Mouse (Mus musculus) splenic B cell, adult 2 months (primary cell): ENCODE data around the gene Tmem37.
"Not testable (repeated sequence)": the region's sequence is repeated elsewhere in the genome, so short reads cannot be mapped to it uniquely, and the experiment has no call there.

Experiments
- DNase-seq: peaks from one replicate; pipeline ENCODE4 v3.0.0-alpha.2; 2011; ENCODE audit warnings: low read depth, low spot score
- H3K27me3 ChIP-seq: 2 replicates; pipeline ENCODE4 v1.6.1; 2012; ENCODE audit warnings: mild to moderate bottlenecking, low read length, moderate library complexity, mixed read lengths; ENCODE audit not compliant: control insufficient read depth, poor library complexity, insufficient read depth, severe bottlenecking
- H3K36me3 ChIP-seq: 2 replicates; pipeline ENCODE4 v1.6.1; 2012; ENCODE audit warnings: mild to moderate bottlenecking, low read length, moderate library complexity, mixed read lengths; ENCODE audit not compliant: control insufficient read depth, poor library complexity, insufficient read depth, severe bottlenecking

Tmem37 gene

GRCm38 (mm10) chr1:120105556-120105959 lies 31.7 kb upstream of the Tmem37 start:
- no peaks in the 10 kb centered on the region for H3K36me3 ChIP-seq
- peak; percentile 46 for DNase-seq
- no peaks in the 10 kb centered on the region for H3K27me3 ChIP-seq

DNA sequence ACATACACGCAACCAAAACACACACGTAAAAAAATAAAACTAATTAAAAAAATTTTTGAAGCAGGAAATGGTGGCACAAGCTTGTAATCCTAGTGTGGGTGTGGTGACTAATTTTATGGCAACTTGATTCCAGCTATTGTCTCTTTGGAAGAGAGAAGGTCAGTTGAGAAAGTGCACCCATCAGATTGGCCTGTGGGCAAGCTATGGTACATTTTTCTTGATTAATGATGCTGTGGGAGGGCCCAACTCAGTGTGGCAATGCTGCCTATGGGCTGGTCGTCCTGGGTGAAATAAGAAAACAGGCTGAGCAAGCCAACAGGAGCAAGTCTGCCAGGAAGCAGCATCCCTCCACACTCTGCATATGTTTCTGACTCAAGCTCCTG lies 27.3 kb upstream of the Tmem37 start:
- no peaks in the 10 kb centered on the region for H3K36me3 ChIP-seq
- DNase-seq, result no peak
- no peaks in the 10 kb centered on the region for H3K27me3 ChIP-seq

DNA sequence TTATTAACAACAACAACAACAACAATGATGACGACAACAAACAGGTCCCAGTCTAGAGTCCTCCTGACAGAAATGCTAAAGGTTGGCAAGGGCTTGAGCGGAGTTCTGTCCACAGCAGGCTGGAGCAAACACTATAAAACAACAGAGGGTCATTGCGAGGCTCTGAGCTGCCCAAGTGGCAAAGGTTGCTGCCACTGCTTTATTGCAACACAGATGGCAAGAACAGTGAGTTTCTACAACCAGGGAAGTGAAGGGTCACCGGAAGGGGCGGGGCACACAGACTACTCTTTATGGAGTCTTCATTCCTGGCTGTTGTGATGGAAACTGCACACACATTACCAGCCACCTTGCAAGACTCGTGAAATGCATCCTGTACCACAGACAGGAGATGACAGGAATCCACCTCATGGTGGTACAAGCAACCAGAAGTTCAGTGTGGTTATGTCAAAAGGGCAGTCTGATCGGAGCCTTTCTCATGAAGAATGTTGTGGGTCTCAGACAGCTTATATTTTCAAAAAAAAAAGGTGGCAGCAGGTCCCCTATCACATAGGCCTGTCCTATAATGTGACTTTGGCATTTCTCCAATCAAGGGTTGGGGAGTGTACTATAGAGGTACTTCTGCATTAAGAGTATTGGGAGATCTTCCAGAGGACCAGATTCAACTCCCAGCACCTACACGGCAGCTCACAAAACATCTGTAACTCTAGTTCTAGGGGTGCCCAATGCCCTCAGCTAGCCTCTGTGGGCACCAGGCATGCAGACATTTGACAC lies 26.8 kb upstream of the Tmem37 start:
- H3K36me3 ChIP-seq, result no peaks in the 10 kb centered on the region
- no peaks in the 10 kb centered on the region for H3K27me3 ChIP-seq
- no peak for DNase-seq

GRCm38 (mm10) chr1:120099483-120099882 lies 25.6 kb upstream of the Tmem37 start:
- Histone ChIP-seq H3K27me3 (no peaks in the 10 kb centered on the region), H3K36me3 (no peaks in the 10 kb centered on the region)
- peak; percentile 79 for DNase-seq

DNA sequence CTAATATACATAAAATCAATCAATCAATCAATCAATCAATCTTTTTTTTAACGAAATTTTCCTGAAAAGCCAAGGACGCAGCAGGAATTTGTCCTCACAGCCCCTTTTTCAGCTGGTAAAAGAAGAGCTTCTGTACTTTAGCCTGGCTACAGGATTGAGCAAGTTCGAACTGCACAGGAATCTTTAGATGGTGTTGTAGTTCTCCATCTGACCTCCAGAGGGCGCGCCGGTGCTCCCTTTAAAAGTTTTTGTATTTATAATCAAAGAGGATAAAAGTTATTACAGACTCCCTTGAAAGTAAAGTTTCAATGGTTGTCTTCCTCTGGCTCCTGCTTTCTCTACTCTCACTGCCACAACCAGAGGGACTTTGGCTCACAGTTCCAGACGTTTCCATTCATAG lies 24.5 kb upstream of the Tmem37 start:
- H3K27me3 ChIP-seq, result no peaks in the 10 kb centered on the region
- H3K36me3 ChIP-seq, result no peaks in the 10 kb centered on the region
- DNase-seq, result peak; percentile 75

DNA sequence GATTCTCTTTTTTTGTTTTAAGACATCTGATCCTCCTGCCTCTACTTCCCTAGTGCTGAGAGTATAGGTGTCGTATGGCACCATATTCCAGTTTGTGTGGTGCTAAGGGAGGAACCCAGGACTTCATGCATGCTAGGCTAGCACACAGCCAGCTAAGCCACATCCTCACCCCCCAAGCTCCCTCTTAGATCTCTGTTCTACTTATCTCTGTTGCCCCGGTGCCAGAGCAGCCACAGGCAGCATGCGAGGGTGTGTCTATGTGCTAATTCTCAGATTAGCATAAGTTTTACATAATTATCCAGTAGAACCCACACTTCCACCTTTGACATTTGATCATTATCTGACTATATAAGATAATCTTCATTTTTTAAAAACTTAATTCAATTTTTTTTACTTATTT lies 21.0 kb upstream of the Tmem37 start:
- DNase-seq, result no peak
- Histone ChIP-seq H3K36me3 (no peaks in the 10 kb centered on the region), H3K27me3 (no peaks in the 10 kb centered on the region)

- H3K27me3 ChIP-seq, H3K36me3 ChIP-seq: not testable (repeated sequence)
- peak; percentile 86 for DNase-seq
Observed at GRCm38 (mm10) chr1:120093482-120094134, 19.7 kb upstream of the Tmem37 start.

DNA sequence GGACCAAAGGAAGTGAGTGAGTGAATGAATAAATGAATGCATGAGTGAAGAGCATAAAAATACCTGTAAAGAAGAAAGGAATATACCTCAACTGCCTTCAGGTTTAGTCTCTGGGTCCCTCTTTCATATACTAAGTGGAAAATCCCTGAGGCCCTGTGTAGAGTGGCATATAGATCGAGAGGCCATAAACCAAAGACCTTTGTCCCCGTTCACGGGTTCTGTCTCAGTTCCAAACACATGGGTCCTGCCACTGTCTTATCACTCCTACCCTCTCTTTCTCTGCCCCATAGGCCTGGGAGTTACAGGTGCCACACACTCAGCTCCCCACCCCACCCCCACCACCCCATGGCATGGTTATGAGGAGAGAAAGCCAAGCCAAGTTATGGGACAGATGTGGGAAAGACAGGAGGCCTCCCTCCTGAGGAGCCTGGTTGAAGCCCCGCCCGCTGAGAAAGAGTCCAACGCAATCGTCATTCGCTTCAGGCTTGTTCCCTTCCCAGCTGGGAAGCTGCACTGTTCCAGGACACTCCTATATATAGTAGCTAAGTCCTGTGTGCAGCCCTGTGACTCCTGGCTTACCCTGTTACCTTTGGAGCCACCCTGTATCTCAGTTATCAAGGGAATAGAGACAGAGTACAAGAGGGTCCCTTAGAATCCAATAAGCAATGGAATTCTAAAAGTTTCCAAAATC lies 17.2 kb upstream of the Tmem37 start:
- no peak for DNase-seq
- H3K36me3 ChIP-seq, result no peaks in the 10 kb centered on the region
- no peaks in the 10 kb centered on the region for H3K27me3 ChIP-seq

DNA sequence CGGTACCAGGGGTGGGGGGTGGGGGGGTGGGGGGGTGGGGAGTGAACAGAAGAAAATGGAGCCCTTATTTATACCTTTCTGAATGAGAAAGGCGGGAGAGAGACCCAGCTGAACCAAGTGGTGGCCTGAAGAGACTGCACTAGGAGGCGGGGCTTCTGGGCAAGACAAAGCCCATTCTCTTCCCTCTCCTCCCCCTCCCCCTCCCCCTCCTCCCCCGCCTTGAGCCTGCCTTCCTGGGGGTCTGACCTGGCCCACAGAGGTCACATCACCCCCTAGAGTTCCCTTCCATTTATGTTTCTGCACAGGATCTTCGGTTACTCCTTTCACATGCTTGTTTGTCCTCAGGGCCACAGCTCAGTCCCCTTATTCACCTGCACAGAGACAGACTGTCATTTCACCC lies 15.3 kb upstream of the Tmem37 start:
- no peaks in the 10 kb centered on the region for H3K36me3 ChIP-seq

DNA sequence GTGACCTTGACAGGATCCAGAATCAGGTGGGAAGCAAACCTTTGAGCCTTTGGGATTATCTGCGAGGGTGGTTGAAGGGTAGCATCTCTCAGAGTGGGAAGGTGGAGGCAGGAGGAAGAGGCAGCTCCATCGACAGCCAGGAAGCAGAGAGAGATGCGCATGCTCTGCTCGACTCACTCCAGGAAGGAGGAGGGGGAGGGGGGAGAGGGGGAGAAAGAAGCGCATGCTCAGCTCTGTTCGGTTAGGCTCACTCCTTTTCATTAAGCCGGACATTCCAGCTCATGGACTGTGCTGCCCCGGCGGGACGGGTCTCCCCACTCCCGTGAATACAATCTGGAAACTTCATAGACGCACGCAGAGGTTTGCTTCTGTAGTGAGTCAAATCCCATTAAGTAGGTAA lies 12.8 kb upstream of the Tmem37 start:
- Histone ChIP-seq H3K36me3 (no peaks in the 10 kb centered on the region), H3K27me3 (no peaks in the 10 kb centered on the region)
- no peak for DNase-seq

More for the DNA sequence above, 15.3 kb upstream of the Tmem37 start:
- no peak for DNase-seq
- no peaks in the 10 kb centered on the region for H3K27me3 ChIP-seq

- Histone ChIP-seq H3K36me3 (no peaks in the 10 kb centered on the region), H3K27me3 (no peaks in the 10 kb centered on the region)
- no peak for DNase-seq
Observed at GRCm38 (mm10) chr1:120085696-120086095, 11.8 kb upstream of the Tmem37 start.

DNA sequence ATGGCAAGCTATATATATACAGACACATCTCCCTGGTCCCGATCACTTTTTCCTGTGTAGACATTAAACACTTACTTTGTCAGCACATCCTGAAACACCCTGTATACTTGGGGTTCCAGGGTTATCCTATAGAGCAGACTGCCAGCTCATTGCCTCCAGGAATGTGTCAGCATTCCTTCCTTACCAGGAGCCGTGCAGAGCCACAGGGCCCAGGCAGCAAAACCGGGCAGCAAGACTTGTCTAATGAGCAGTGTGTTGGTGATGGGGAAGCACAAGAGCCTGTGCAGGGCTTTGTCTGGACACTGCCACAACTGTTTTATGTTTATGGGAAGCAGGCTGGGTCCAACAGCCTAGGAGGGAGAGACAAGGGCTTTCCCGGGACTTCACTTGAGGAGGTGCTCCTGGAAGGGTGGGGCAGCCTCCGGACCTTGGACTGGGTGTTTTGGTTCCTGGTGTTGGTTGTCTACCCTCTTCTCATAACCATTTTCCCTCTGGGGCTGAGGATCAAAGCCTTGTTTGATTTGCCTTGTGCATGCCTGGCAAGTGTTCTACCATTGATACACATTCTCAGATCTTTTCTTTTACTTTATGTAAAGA lies 10.1 kb upstream of the Tmem37 start:
- DNase-seq, result no peak
- Histone ChIP-seq H3K36me3 (no peaks in the 10 kb centered on the region), H3K27me3 (no peaks in the 10 kb centered on the region)

- H3K36me3 ChIP-seq, result no peaks in the 10 kb centered on the region
- no peaks in the 10 kb centered on the region for H3K27me3 ChIP-seq
- DNase-seq, result no peak
Observed at GRCm38 (mm10) chr1:120082957-120083585, 9.2 kb upstream of the Tmem37 start.

- Histone ChIP-seq H3K27me3 (no peaks in the 10 kb centered on the region), H3K36me3 (no peaks in the 10 kb centered on the region)
- no peak for DNase-seq
Observed at GRCm38 (mm10) chr1:120080632-120081031, 6.8 kb upstream of the Tmem37 start.
